ENCODE assay signal across 8 mouse cellular contexts in genomic region chr8:110617801-110618358, GRCm38 (mm10). TPM values are rescaled to one million over a fixed set of nuclear protein-coding genes. Genes with fewer than 3 reads are reported as not detected.
A peak's percentile ranks its signal among the peaks of the same experiment; 100 is the strongest.
DNase-seq lines count a peak whose midpoint lies in the region; ATAC-seq and TF ChIP-seq lines count a peak whose summit lies in the region.

No protein-coding gene starts in this region.

- no peak for DNase-seq in heart, adult 2 months
- no peak for DNase-seq in heart, postnatal 25 days (ENCODE audit: low spot score)
- peak; percentile 11 for DNase-seq in thymus, postnatal 14 days
- no peak for DNase-seq in thymus, postnatal 4 days
- no peak for DNase-seq in stomach, postnatal 0 days (ENCODE audit: low spot score)
- DNase-seq in urinary bladder, postnatal 36 days (ENCODE audit: low spot score in 2 of 2) = no peak

- TF ChIP-seq POLR2A in heart, adult 2 months (IDR thresholded peaks at IDR 0.05; ENCODE audit: insufficient read depth, low read depth, low read length) = no peak

- H3K27me3 ChIP-seq in heart, adult 2 months (ENCODE audit: control insufficient read depth, insufficient read depth, low read length) = no peaks in the 10 kb centered on the region
- peaks cover 23% of the 10 kb centered on the region; the same call in 1 of the 2 replicates for H3K27me3 ChIP-seq in liver, embryonic 12.5 days (replicated peaks)
- H3K27me3 ChIP-seq in stomach, postnatal 0 days (ENCODE audit: control insufficient read depth, insufficient read depth, low read length) = no peaks in the 10 kb centered on the region

- TF ChIP-seq EP300 in heart, adult 2 months (IDR thresholded peaks at IDR 0.05; ENCODE audit: insufficient read depth, low read depth, low read length) = no peak
- TF ChIP-seq EP300 in stomach, postnatal 0 days (optimal IDR thresholded peaks at IDR 0.05) = no peak

- ATAC-seq in liver, embryonic 12.5 days = no peak
- ATAC-seq in stomach, postnatal 0 days (ENCODE audit: low FRiP score, low TSS enrichment) = peak; percentile 13; the same call in 1 of the 2 replicates
- ATAC-seq in inflammation-experienced regulatory T-cells, adult 6 months = no peak

- 26% methylated on average over 14 of the region's 14 CpGs for WGBS in heart, adult 2 months
- whole genome bisulfite sequencing in liver, embryonic 12.5 days (ENCODE audit: insufficient replicate concordance) = 17% methylated on average over 14 of the region's 14 CpGs
- WGBS in stomach, postnatal 0 days = 21% methylated on average over 14 of the region's 14 CpGs

- no peaks in the 10 kb centered on the region for H3K36me3 ChIP-seq in heart, adult 2 months (ENCODE audit: control insufficient read depth, insufficient read depth, low read length)
- H3K36me3 ChIP-seq in liver, embryonic 12.5 days = peaks cover 4% of the 10 kb centered on the region; the same call in 1 of the 2 replicates
- H3K36me3 ChIP-seq in stomach, postnatal 0 days (ENCODE audit: control insufficient read depth, insufficient read depth, low read length) = no peaks in the 10 kb centered on the region

- H3K27ac ChIP-seq in heart, adult 2 months = no peak overlapping the region; the same call in 1 of the 2 replicates
- H3K27ac ChIP-seq in liver, embryonic 12.5 days = no peak overlapping the region
- H3K27ac ChIP-seq in stomach, postnatal 0 days (replicated peaks) = no peak overlapping the region

- intact Hi-C loops in heart, adult 2 months (cut with DNase I) = loop anchor here (5.0 kb wide), 1 partner anchor 401 kb away; the partner anchor contains the start of gene Cmtr2
- intact Hi-C loops in heart, postnatal 25 days (cut with DNase I) = loop anchor here (10.0 kb wide), 1 partner anchor 403 kb away; the partner anchor contains the start of gene Cmtr2

- no peak overlapping the region for H3K9ac ChIP-seq in heart, adult 2 months (ENCODE audit: low read depth, low read length)
- peak overlapping the region; percentile 41; the same call in 1 of the 2 replicates for H3K9ac ChIP-seq in liver, embryonic 12.5 days
- H3K9ac ChIP-seq in stomach, postnatal 0 days (ENCODE audit: low read length) = 0 out of 2 replicates have a peak overlapping the region, but pooled peaks have one; percentile 0

- peak overlapping the region; percentile 92 for H3K4me2 ChIP-seq in liver, embryonic 12.5 days
- peak overlapping the region; percentile 82 for H3K4me2 ChIP-seq in stomach, postnatal 0 days (replicated peaks; ENCODE audit: low read depth)

- peaks cover 3% of the 10 kb centered on the region; the same call in 1 of the 2 replicates for H3K4me1 ChIP-seq in heart, adult 2 months (ENCODE audit: control insufficient read depth, insufficient read depth, low read length)
- peaks cover 39% of the 10 kb centered on the region for H3K4me1 ChIP-seq in liver, embryonic 12.5 days
- H3K4me1 ChIP-seq in stomach, postnatal 0 days (replicated peaks; ENCODE audit: control insufficient read depth, insufficient read depth) = 0 out of 2 replicates have a peak, but pooled peaks cover 3% of the 10 kb centered on the region

- H3K79me2 ChIP-seq in heart, adult 2 months (replicated peaks; ENCODE audit: control insufficient read depth, insufficient read depth, low read length) = peaks cover 3% of the 10 kb centered on the region

- TF ChIP-seq CTCF in heart, adult 2 months (IDR thresholded peaks at IDR 0.05) = no peak
- no peak for TF ChIP-seq CTCF in stomach, postnatal 0 days (IDR thresholded peaks at IDR 0.05; ENCODE audit: low read depth)

- peak overlapping the region; percentile 90 for H3K4me3 ChIP-seq in heart, adult 2 months
- peak overlapping the region; percentile 95 for H3K4me3 ChIP-seq in liver, embryonic 12.5 days
- peak overlapping the region; percentile 88 for H3K4me3 ChIP-seq in stomach, postnatal 0 days (ENCODE audit: low read depth, low read length)

- no peaks in the 10 kb centered on the region for H3K9me3 ChIP-seq in liver, embryonic 12.5 days (replicated peaks)
- no peaks in the 10 kb centered on the region for H3K9me3 ChIP-seq in stomach, postnatal 0 days (ENCODE audit: control insufficient read depth, low read length)

RNA-seq across cellular contexts. Expression of gene Vac14, which starts 0.5 kb away (rescaled TPM):
- 10 to 100 TPM; 15.7 to 15.8 TPM for total RNA-seq in heart, adult 2 months (2021)
- polyA plus RNA-seq in heart, adult 2 months (2012; rRNA removed) = 24.9 and 27.0 TPM in 2 replicates
- total RNA-seq in heart, postnatal 25 days (2021) = 10 to 100 TPM; 14.7 to 15.3 TPM
- polyA plus RNA-seq in liver, embryonic 12.5 days (2016; fragmentation: Nextera tagmentation; extraction: Ambion mirVana) = 28.3 and 30.5 TPM in 2 replicates
- polyA plus RNA-seq in stomach, postnatal 0 days (2015; fragmentation: Nextera tagmentation; extraction: Ambion mirVana) = 7.7 and 9.5 TPM in 2 replicates
- 1 to 10 TPM; 5.6 to 7.8 (median 6.3) TPM for polyA plus RNA-seq in inflammation-experienced regulatory T-cells, adult 6 months (2017; shearing (Covaris generic))
